Mouse (Mus musculus) hindbrain, embryonic 15.5 days (tissue): Measurements from ENCODE around the gene Srd5a3. TPM values are rescaled to one million over a fixed set of nuclear protein-coding genes. Genes with fewer than 3 reads are reported as not detected.

Experiments
- ATAC-seq: fragments of 200-750 bp; cut with Nextera tagmentation; 2 replicates; pipeline ENCODE4 v1.8.0; 2017; ENCODE audit warnings: low read depth, moderate number of reproducible peaks, moderate TSS enrichment; ENCODE audit not compliant: low FRiP score
- H3K27ac ChIP-seq: fragments of 300-500 bp; sonication (generic); replicated peaks from 2 replicates; pipeline ENCODE4 v1.5.1; 2015; ENCODE audit warnings: mild to moderate bottlenecking, inconsistent platforms
- H3K27me3 ChIP-seq: fragments of 300-500 bp; sonication (generic); 2 replicates; pipeline ENCODE4 v1.6.1; 2015; ENCODE audit warnings: control low read depth, inconsistent platforms
- H3K36me3 ChIP-seq: fragments of 300-500 bp; sonication (generic); 2 replicates; pipeline ENCODE4 v1.6.1; 2015; ENCODE audit warnings: control low read depth, inconsistent platforms
- H3K4me1 ChIP-seq: fragments of 300-500 bp; sonication (generic); replicated peaks from 2 replicates; pipeline ENCODE4 v1.6.1; 2015; ENCODE audit warnings: control low read depth, inconsistent platforms
- H3K4me2 ChIP-seq: fragments of 300-500 bp; sonication (generic); 2 replicates; pipeline ENCODE4 v1.6.1; 2015; ENCODE audit warnings: moderate library complexity, mild to moderate bottlenecking, inconsistent platforms
- H3K4me3 ChIP-seq: fragments of 300-500 bp; sonication (generic); 2 replicates; pipeline ENCODE4 v1.5.1; 2015; ENCODE audit warnings: mild to moderate bottlenecking, inconsistent platforms
- H3K9ac ChIP-seq: fragments of 300-500 bp; sonication (generic); 2 replicates; pipeline ENCODE4 v1.6.1; 2015; ENCODE audit warnings: inconsistent platforms
- H3K9me3 ChIP-seq: fragments of 300-500 bp; sonication (generic); 2 replicates; pipeline ENCODE4 v1.6.1; 2016; ENCODE audit warnings: control low read depth, inconsistent platforms
- WGBS: fragments of 180-500 bp; shearing (Covaris S2); methylation state at CpG from one replicate; pipeline ENCODE4 v1.1.7; 2015; 5-methylcytosine and 5-hydroxymethylcytosine counted together
- polyA plus RNA-seq: library from polyadenylated mRNA; unstranded; fragments of >200 nt; fragmentation: Nextera tagmentation; extraction: Ambion mirVana; gene quantifications from 2 replicates; pipeline ENCODE4 v1.2.1, GENCODE M21; 2015

Gene Srd5a3
- polyA plus RNA-seq, 1 experiment from 2014 or later: 18.0 TPM

DNA sequence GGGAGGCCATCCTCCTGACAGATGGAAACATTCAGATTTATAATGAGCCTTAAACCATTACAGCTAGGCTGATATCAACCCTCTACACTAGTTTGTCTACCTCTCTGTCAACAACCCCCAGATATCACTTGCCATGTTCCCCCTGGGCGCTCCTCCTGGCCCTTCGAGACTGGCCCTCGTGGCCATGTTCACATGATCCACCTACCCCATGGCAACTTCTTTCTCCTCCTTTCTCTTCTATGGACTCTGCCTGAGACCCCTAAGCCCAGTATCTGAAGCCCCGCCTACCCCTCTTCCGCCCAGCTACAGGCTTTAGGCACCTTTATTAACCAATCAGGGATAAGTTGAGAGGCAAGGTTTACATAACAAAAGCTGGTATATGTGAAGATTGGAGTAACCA is 39.7 kb downstream of the Srd5a3 start:
- Histone ChIP-seq H3K9ac (no peak overlapping the region), H3K36me3 (no peaks in the 10 kb centered on the region), H3K27ac (no peak overlapping the region), H3K4me3 (no peak overlapping the region), H3K4me1 (peaks cover 10% of the 10 kb centered on the region), H3K27me3 (no peaks in the 10 kb centered on the region), H3K9me3 (no peaks in the 10 kb centered on the region), H3K4me2 (no peak overlapping the region)
- no peak for ATAC-seq
- 84% methylated on average over 5 of the region's 5 CpGs for WGBS

- H3K9ac ChIP-seq: no peak overlapping the region
- no peaks in the 10 kb centered on the region for H3K27me3 ChIP-seq
- H3K4me2 ChIP-seq: no peak overlapping the region
- H3K36me3 ChIP-seq: no peaks in the 10 kb centered on the region
- H3K9me3 ChIP-seq: no peaks in the 10 kb centered on the region
- ATAC-seq: no peak
- H3K27ac ChIP-seq: no peak overlapping the region
- H3K4me1 ChIP-seq: peaks cover 28% of the 10 kb centered on the region
- H3K4me3 ChIP-seq: no peak overlapping the region
- 56% methylated on average over 3 of the region's 3 CpGs for WGBS
These were observed 42.3 kb downstream of the Srd5a3 start for GRCm38 (mm10) chr5:76182326-76182725.

GRCm38 (mm10) chr5:76183043-76183749 is 43.1 kb downstream of the Srd5a3 start:
- Histone ChIP-seq H3K9ac (peak overlapping the region; percentile 86), H3K27me3 (no peaks in the 10 kb centered on the region), H3K4me2 (peak overlapping the region; percentile 78), H3K4me3 (peak overlapping the region; percentile 99), H3K9me3 (no peaks in the 10 kb centered on the region), H3K27ac (peak overlapping the region; percentile 96), H3K36me3 (no peaks in the 10 kb centered on the region), H3K4me1 (peaks cover 28% of the 10 kb centered on the region)
- no peak for ATAC-seq
- 33% methylated on average over 17 of the region's 17 CpGs for WGBS

DNA sequence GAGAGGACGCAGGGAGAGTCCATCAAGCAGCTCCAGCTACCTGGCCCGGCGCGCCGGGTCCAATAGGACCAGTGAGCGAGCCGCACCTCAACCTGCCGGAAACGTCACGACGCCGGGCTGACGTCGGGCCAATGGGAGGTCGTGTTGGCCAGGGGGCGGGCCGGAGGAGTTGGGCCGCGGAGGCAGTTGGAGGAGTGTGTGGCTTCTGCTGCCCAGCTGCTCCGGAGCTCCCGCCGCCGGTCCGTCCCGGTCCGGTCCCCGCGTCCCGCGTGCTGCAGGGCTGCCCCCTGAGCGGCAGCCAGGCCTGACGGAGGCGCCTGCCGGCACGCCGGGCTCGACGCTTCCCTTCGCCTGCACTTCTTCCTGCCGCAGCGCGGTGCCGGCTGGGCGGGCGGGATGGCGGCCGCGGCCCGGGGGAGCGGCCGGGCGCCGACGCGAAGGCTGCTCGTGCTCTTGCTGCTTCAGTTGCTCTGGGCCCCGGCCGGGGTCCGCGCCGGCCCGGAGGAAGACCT is 43.7 kb downstream of the Srd5a3 start, which contains the start of gene Tmem165:
TSS of gene Tmem165 (plus strand) at position 131 of the 512 bp plus-strand sequence.
- Histone ChIP-seq H3K4me1 (peaks cover 28% of the 10 kb centered on the region), H3K27me3 (no peaks in the 10 kb centered on the region), H3K4me3 (peak within 1 kb of the TSS; percentile 99), H3K4me2 (peak within 1 kb of the TSS; percentile 78), H3K9ac (peak within 1 kb of the TSS; percentile 86), H3K36me3 (no peaks in the 10 kb centered on the region), H3K27ac (peak within 1 kb of the TSS; percentile 96), H3K9me3 (no peaks in the 10 kb centered on the region)
- 1% methylated on average over 25 of the region's 62 CpGs for WGBS
- ATAC-seq: peak; percentile 98

DNA sequence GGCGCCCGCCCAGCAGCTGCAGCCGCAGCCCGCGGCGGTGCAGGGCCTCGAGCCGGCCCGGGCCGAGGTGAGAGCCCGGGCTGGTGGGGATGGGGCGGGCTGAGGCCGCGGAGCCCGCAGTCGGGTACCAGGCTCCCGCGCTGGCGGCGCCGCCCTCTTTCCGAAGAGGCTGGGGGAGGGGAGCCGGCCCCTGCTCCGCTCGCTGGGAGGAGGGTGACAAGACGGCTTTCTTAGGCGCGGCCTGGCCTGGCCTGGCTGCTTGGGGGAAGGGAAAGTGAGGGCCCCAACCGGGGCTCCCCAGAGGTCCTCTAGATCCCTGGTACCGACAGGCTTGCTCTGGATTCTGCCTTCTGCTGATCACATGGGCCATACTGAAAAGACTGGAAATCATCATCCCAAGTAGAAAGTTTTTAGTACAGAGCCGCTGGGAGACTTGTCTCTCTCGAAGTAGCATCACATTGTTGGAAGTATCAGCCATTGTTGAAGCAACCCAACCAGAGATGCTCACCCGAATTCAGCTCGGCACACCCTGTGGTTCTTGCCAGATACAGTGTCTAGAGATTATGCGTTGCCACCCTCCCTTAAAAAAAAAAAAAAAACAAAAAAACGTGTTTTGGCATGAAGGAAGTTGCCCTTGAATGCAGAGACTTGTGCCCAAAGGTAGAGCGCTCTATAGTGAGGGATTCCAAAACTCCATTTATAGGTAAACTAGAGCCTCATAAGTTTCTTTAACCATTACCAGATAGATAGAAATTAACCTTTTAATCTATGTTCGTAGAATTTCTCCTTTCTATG is 44.4 kb downstream of the Srd5a3 start:
- 4% methylated on average over 36 of the region's 38 CpGs for WGBS
- H3K36me3 ChIP-seq: no peaks in the 10 kb centered on the region
- peak; percentile 79 for ATAC-seq

GRCm38 (mm10) chr5:76187885-76188284 is 47.8 kb downstream of the Srd5a3 start:
- no peak overlapping the region for H3K9ac ChIP-seq
- WGBS: 86% methylated on average over 5 of the region's 5 CpGs
- peaks cover 28% of the 10 kb centered on the region for H3K4me1 ChIP-seq

More for the DNA sequence above, 44.4 kb downstream of the Srd5a3 start:
- H3K4me2 ChIP-seq: peak overlapping the region; percentile 78
- peaks cover 28% of the 10 kb centered on the region for H3K4me1 ChIP-seq
- H3K4me3 ChIP-seq: peak overlapping the region; percentile 99
- no peaks in the 10 kb centered on the region for H3K27me3 ChIP-seq
- H3K9me3 ChIP-seq: no peaks in the 10 kb centered on the region
- H3K27ac ChIP-seq: peak overlapping the region; percentile 96
- peak overlapping the region; percentile 86 for H3K9ac ChIP-seq

DNA sequence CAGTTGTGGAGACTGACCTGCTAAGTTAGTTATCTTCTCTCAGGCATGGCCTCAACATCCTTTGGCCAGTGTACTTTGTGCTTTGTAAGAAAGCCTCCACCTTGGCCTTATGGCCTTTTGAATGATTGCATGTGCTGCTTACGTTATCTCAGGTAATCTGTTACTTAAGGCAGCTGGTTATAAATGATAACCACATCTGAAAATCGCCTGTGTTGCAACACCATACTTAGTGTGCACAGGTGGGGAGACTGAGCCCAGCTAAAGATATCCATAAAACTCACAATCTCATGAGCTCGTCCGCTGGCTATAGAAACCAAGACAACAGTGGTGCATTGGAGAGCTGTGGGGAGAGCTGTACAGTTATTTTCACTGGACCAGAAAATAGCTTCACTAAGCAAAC is 50.5 kb downstream of the Srd5a3 start:
- H3K4me2 ChIP-seq: no peak overlapping the region
- 91% methylated on average over 4 of the region's 4 CpGs for WGBS

More at GRCm38 (mm10) chr5:76187885-76188284, 47.8 kb downstream of the Srd5a3 start:
- ATAC-seq: no peak
- Histone ChIP-seq H3K4me2 (no peak overlapping the region), H3K27me3 (no peaks in the 10 kb centered on the region), H3K27ac (no peak overlapping the region), H3K4me3 (no peak overlapping the region), H3K36me3 (no peaks in the 10 kb centered on the region), H3K9me3 (no peaks in the 10 kb centered on the region)

GRCm38 (mm10) chr5:76193075-76193474 is 53.0 kb downstream of the Srd5a3 start:
- no peak for ATAC-seq

More for the DNA sequence above, 50.5 kb downstream of the Srd5a3 start:
- Histone ChIP-seq H3K4me1 (peaks cover 9% of the 10 kb centered on the region), H3K27me3 (no peaks in the 10 kb centered on the region), H3K9ac (no peak overlapping the region), H3K36me3 (no peaks in the 10 kb centered on the region), H3K9me3 (no peaks in the 10 kb centered on the region), H3K27ac (no peak overlapping the region), H3K4me3 (no peak overlapping the region)
- ATAC-seq: no peak

DNA sequence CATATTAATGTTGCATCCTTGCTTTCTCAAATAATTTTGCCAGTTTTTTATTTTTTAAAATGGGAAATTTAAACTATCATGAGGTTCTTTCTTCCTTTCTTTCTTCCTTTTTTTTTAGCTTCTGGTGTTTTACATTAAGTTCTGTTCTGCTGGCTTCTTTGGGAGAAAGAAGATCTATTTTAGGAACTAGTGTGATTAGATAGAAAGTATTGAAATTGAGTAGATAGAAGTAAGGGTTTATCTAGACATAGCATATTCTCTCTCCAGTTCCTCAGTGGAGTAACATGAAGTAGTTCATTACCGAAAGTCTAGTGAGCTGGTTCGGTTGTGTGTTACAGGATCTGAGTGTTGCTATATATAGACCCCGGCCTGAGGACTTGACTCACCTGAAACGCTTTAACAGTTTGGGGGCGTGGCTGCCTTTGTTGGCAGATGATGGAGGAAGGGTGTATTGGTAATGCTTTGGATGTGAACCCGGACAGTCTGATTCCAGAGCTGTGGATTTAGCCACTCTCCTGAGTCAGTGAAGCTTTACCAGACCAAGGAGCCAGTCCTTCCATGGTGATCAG is 54.4 kb downstream of the Srd5a3 start:
- no peak for ATAC-seq
- Histone ChIP-seq H3K4me2 (no peak overlapping the region), H3K27ac (no peak overlapping the region), H3K36me3 (no peaks in the 10 kb centered on the region), H3K4me1 (no peaks in the 10 kb centered on the region), H3K9ac (no peak overlapping the region), H3K9me3 (no peaks in the 10 kb centered on the region), H3K4me3 (no peak overlapping the region), H3K27me3 (no peaks in the 10 kb centered on the region)
- 93% methylated on average over 6 of the region's 6 CpGs for WGBS

More at GRCm38 (mm10) chr5:76193075-76193474, 53.0 kb downstream of the Srd5a3 start:
- Histone ChIP-seq H3K9ac (no peak overlapping the region), H3K9me3 (no peaks in the 10 kb centered on the region), H3K36me3 (no peaks in the 10 kb centered on the region), H3K4me1 (no peaks in the 10 kb centered on the region), H3K27ac (no peak overlapping the region), H3K4me3 (no peak overlapping the region), H3K27me3 (no peaks in the 10 kb centered on the region), H3K4me2 (no peak overlapping the region)

DNA sequence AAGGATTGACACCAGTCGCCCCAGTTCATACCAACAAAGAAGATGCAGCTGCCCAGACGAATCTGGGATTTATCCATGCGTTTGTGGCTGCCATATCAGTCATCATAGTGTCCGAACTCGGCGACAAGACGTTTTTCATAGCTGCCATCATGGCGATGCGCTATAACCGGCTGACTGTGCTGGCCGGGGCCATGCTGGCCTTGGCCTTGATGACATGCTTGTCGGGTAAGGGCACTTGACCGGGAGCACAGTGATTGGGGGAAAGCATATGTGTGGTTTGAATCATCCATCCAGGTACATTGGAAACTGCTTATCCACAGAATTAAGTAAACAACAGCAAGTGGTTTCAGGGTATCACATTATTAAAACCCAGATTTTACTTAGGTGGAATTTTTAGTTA is 59.3 kb downstream of the Srd5a3 start:
- peaks cover 20% of the 10 kb centered on the region for H3K36me3 ChIP-seq
- no peaks in the 10 kb centered on the region for H3K27me3 ChIP-seq
- H3K4me3 ChIP-seq: no peak overlapping the region
- H3K27ac ChIP-seq: no peak overlapping the region
- H3K4me2 ChIP-seq: no peak overlapping the region
- H3K4me1 ChIP-seq: no peaks in the 10 kb centered on the region
- 92% methylated on average over 13 of the region's 13 CpGs for whole genome bisulfite sequencing
- no peak for ATAC-seq
- H3K9me3 ChIP-seq: no peaks in the 10 kb centered on the region
- no peak overlapping the region for H3K9ac ChIP-seq

GRCm38 (mm10) chr5:76203171-76203570 is 63.1 kb downstream of the Srd5a3 start:
- ATAC-seq: no peak
- Histone ChIP-seq H3K4me1 (no peaks in the 10 kb centered on the region), H3K9me3 (no peaks in the 10 kb centered on the region), H3K9ac (no peak overlapping the region), H3K4me3 (no peak overlapping the region), H3K4me2 (no peak overlapping the region), H3K27ac (no peak overlapping the region), H3K36me3 (peaks cover 49% of the 10 kb centered on the region), H3K27me3 (no peaks in the 10 kb centered on the region)
- 94% methylated on average over 3 of the region's 3 CpGs for WGBS
